Mouse (Mus musculus): ENCODE measurements around the gene 2200002D01Rik.

2200002D01Rik gene

DNA sequence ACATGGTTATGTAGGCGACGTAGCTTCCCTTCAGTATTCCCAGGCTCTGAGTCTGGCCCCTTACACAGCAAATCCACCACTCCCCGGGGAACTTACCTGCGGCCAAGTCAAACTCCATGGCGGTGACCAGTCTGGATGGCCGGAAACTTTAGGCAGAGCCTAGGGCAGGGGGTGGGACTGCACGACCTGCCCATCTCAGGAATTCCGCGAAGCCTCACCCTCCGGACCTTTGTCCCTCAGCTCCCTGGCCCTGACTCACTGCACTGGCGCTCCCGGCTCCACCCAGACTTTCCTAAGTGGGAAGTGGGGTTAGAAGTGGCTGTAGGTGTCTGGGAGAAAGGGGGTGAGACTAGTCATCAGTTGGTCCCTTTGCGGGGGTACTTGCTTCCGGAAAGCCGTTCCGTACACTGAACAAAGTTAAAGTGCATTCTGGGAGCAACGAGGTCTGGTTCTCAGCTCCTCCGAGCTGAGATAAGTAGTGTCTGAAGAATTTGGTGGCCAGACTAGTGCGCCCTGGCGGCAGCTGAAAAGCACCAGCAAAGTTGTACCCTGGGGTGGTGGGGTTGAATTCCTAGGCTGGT is at the start of gene 2200002D01Rik:
2200002D01Rik (minus strand) TSS at position 206 of the 581 bp plus-strand sequence.
- peak; percentile 52 to 76 for DNase-seq

DNA sequence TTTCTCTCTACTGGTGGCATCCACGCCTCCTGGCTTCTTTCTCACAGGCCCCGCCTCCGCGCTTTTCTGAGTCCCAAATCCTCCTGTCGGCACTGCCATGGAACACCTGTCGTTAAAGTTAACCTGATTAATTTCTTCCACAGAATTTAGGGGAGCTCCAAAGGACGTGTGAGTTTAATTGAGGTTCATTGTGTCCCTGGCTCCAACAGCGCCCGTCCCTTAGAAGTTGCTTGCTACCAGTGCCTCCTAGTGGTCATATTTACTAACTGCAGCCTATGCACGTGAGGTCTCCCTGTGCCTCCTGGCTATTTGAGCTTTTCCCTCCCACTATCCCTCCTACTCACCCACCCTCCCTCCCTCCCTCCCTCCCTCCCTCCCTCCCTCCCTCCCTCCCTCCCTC is 48.7 kb upstream of the 2200002D01Rik start:
- DNase-seq: peak; percentile 70 to 80

DNA sequence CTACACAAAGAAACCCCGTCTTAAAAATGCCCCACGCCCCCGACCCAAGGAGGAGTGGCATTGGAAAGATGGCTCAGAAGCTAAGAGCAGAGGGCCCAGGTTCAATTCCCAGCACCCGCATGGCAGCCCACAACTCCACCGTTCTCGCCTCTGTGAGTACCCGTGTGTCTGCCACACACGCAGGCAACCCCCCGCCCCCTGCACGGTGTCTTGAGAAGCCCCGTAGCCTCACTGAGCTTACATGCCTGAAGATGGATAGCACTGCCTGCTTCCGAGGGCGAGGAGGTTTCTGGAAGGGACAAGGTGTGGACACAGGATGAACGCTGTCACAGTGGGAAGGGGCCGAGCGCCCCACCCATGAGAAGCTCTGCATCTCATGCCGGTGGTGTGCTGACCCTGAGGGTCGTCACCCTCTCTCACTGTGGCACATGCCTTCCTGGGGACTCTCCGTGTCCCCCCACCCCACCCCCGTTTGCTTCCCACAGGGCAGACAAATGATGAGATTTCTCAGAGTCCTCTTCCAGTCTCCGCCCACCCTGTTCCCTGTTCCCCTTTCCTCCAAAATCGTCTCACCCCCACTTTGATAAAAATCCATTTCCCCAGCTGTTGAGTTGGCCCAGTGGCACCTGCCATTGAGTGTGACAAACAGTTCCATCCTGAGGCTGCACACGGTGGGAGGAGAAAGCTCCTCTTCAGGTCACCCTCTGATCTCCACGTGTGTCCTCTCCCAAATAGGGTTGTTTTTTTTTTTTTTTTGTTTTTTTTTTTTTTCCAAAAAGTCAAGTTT is 47.8 kb upstream of the 2200002D01Rik start:
- no peak for DNase-seq

DNA sequence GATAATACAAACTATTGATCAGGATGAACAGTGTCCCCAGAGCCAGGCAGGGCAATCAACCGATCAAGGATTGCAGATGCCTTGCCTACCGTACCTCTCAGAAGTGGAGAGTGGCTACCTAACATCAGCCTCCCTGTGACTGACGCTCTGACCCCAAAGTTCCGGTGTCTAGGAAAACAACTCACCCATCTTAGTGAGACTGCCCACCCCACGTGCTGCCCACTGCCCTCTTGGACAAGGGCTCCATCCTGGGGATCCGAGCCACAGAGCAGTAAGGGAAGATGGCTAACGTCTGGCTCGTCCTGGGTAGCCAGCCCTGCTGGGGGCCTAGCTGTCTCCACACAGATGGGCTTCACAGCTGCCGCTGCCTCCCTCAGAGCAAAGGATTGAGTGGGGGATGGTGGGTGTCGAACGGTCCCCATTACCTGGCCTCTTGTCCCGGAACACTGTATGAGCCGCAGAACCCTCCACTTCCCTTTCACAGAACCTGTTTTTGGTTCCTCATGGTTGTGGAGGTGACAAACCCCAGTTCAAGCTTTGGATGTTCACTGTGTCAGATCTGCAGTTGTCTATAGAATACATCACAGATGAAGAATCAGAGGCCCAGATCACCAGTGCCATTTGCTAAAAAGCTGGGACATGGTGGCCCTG is 46.0 kb upstream of the 2200002D01Rik start:
- DNase-seq: no peak

DNA sequence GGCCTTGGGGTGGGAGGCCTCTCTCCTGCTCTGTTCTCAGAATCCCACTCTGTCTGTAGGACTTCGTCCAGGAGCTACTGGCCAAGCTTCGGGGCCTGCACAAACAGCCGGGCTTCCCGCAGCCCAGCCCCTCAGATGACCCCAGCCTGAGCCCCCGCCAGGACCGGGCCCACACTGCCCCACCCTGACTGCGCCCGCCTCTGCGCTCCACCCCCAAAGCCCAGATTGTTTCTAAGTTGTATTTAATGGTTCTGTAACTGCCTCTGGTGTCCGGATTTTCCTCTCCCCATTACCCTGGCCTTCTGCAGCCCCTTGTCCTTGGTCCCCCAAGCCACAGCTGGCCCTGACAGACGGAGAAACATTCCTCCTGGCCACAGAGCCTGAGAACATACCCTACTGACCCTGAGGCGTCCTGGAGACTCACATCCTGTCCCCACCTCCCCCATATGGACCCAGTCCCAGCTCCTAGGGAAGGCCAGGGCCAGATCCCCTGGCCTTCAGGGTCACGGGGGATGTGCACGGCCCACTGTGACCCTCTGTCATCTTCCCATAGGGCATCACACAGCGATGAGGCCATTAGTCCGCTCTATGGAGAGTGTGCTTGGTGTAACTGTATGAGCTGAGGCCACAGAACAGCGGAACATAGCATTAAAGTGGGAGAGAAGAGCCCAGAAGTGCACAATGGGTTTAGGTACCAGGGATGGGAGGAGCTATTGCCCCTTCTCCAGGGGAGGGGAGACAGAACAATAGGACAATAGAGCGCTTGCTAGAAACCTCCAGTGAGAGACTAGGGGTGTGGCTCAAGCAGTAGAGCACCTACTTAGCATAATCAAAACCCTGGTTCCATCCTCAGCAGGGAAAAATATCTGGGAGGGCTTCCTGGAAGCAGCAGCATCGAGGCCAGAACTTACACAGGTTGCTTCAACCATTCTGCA is 45.1 kb upstream of the 2200002D01Rik start:
- DNase-seq: peak; percentile 72 to 82

DNA sequence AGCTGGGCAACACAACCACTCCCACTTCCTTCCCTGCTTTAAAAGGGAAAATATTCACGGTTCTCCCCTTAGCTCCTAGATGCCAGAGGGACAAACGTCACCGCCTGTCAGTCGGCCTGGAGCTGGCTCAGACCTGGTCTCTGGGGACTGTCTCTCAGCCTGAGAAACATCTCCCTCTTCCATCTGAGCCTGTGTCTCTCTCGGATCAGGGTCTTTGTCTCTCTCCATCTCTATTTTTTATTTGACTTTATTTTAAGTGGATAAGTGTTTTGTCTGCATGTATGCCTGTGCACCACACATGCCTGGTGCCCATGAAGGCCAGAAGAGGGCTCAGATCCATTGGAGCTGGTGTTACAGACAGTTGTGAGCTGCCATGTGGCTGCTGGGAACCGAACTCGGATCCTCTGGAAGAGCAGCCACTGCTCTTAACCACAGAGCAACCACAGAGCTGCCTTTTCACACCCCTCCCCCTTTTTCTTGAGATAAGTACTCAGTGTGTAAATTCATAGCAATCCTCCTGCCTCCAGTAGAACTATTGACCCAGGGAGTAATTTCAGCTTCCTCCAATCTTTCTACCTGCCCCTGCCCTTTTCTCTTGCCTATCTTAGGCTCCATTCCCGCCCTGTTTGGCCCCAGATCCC is 44.3 kb upstream of the 2200002D01Rik start:
- DNase-seq: no peak

DNA sequence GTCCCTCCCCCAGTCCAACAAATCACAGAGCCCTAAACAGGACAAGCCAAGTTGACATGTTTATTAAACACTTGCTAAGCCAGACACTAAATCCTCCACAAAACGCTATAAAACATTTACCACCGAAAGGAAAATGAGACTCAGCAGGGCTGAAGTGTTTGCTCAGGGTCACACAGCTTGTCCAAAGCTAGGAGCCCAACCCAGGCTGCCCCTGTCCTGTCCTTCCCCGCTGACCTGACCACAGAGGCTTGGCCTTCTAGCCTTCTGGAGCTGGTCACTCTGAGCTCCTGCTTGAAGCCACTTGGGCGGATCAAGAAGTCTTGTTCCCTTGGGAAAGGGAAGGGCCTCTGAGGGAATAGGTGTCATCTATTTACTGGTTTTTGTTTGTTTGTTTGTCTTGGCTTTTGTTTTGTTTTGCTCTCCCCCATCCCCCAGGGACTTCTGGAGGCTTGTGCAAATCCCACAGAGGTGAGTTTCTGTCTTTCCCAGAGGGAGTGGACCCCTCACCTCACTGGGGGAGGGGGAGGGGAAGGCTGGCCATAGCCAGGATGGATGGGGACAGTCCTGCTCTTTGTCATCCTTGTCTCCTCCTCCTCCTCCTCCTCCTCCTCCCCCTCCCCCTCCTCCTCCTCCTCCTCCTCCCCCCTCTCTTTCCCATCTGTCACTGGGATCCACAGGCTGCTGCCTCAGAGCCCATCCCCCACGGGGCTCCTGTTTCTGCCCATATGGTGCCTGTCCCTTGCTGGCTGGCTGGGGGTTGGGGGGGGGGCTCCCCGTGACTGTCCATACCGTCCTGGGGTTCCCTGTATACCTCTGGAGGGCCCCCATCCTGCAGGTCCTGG is 43.6 kb upstream of the 2200002D01Rik start:
- peak in 1 of 2 experiments; percentile 49 for DNase-seq

DNA sequence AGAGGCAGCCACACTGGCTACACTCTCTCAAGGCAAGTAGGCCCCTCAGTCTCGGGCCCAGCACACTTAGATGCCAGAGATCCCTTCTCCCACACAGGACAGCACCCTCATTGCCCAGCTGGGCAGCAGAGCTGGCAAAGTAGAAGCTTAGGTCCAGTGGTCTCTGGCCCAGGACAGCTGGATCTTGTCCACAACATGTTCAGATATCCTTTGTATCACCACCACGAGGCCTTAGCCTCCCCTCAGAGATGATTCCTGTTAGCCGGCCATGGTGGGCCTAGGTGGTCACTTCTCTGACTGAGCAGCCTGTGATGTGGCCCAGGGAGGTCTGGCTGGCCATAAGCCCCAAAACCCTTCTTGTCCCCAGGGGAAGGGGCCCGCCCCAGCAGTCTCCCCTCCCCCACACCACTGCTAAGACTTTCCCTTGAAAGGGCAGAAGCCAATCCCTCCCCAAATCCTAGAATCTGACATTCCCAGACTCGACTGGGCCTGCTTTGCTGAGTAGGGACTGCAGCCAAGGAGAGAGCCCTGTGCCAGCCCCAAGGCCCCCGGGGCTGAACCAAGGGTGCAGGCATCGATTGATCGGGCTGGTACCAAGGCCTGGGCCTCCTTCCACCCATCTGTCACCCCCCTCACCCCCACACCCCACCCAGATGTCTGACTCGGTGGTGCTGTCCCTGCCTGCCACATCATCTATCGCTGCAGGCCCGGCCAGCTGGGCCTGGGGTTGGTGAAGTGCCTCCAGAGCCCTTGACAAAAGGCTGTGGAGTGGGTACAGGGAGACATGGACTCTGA is 42.6 kb upstream of the 2200002D01Rik start:
- peak in 1 of 2 experiments; percentile 48 for DNase-seq

DNA sequence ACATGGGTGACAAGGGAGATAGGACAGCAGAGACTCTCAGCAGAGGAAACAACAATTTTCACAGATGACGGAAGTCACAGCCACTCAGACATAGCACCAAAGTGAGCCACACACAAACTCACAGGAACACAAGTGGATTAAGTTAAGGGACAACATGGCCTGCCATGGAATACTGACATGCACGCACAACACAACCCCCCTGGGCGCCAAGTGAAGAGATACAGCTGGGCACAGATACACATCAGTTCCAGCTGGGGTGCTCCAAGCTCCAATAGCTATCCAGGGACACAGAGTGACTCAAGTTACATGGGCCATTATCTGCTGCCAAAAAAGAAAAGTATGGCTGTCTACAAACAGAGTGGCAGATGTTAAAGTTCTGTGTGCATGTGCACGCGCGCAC is 41.6 kb upstream of the 2200002D01Rik start:
- peak; percentile 60 to 69 for DNase-seq

DNA sequence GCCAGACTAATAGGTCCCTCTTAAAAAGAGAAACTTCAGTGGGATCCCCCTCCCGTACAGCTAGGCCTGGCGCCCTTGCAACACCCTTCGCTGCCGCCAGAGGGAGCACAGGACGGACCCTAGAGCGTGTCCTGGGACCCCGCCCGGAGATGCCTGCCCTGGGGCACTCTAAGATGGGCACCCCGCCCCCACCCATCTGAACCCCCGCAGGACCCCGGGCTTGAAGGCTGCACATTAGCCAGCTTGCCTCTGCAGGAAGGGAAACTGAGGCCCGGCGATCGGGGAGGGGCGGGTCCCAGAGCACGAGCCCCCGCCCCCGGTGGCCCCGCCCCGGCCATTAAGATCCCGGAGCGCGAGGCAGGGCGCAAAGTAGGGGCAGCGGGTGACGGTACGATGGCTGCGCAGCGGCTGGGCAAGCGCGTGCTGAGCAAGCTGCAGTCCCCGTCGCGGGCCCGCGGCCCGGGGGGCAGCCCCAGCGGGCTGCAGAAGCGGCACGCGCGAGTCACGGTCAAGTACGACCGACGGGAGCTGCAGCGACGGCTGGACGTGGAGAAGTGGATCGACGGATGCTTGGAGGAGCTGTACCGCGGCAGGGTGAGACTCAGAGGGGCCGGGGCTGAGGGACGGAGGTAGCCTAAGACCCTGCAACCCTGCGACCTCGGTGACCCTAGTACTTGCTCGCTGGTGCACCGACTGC is 40.8 kb upstream of the 2200002D01Rik start, which contains the start of gene Ppp1r14a:
Ppp1r14a (plus strand) TSS at position 367 of the 697 bp plus-strand sequence.
- peak; percentile 93 for DNase-seq

DNA sequence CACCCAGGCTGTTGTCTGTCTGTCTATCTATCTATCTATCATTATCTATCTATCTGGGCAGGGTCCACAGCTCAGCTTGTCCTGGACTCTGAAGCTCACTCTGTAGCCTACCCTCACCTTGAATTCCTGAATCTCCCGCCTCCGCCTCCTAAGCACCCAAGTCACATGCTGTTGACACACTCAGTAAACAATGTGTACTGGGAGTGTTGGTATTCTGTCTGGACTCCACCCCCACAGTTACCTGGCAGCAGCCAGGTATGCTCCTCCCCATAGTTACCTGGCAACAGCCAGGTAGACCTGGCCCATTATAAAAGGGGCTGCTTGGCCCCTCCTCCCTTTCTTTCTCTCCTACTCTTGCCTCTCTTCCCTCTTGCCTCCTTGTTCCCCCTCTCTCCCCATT is 39.8 kb upstream of the 2200002D01Rik start:
- DNase-seq: no peak

DNA sequence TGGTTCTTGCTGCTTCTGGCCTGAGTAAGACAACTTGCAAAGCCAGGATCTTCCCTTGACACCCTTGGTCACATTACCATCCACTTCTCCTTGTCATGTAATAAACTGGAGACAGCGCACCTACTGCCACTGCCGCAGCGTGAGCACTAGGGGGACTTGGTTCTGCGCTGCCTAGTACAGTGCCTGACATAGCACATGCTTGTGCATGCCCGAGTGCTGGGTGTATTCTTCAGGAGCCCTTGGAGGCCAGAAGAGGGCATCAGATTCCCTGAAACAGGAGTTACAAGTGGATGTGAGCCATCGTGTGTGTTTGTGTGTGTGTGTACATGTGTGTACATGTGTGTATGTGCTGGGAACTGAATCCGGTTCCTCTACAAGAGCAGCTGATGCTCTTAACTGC is 39.2 kb upstream of the 2200002D01Rik start:
- no peak for DNase-seq

DNA sequence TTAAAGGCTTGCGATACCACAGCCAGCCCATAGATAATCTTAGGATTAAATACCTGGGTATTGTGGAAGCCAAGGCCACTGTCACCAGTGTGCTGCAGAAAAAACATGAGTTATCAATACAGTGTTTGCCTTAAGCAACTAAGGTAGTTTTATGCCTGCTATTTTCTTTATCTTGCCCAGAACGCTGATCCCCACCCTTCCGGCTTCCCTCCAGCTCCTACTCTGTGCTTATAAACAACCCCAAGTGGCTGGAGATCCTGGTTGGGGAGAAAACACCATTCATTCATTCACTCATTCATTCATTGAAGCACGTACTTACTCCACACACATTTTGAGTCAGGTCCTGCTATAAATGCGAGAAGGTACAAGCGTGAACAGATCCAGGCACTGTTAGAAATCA is 36.3 kb upstream of the 2200002D01Rik start:
- DNase-seq: no peak

DNA sequence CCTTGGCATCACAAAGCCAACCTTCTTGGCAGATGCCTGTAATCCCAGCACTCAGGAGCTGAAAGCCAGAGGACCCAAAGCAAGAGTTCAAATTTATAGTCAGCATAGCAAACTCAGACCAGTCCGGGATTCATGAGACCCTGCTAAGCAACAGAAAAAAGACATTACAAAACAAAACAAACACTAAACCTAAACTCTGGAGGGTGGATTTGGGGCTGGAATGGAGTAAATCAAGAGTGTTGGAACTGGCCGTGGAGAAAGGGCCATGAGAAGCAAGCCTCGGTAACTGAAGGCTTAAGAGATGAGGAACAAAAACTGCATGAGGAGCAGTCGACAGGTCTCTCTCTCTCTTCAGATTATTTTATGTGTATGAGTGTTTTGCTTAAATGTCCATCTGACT is 35.6 kb upstream of the 2200002D01Rik start:
- DNase-seq: no peak

DNA sequence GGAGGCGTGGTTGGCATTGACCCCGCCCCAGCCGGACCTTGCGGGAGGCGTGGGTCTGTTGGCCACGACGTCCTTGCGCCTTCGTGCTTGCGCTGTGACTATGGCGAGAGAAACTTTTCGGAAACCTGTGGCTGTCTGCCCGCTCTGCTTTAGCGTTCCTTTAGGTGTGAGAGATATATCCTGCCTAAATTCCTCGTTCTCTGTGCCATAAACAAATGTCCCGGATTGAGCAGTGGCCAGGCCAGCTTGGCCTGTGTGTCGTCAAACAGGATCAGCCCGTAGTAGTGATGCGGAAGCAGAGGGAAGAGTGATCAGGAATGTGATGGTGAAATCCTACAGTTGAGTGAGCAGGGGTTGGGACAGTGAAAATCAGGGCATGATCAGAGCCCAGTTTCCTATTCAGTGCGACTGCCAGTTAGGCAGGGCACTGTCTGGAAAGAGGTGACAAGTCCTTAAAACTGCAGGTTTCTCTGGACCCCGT is 33.8 kb upstream of the 2200002D01Rik start:
- no peak for DNase-seq

DNA sequence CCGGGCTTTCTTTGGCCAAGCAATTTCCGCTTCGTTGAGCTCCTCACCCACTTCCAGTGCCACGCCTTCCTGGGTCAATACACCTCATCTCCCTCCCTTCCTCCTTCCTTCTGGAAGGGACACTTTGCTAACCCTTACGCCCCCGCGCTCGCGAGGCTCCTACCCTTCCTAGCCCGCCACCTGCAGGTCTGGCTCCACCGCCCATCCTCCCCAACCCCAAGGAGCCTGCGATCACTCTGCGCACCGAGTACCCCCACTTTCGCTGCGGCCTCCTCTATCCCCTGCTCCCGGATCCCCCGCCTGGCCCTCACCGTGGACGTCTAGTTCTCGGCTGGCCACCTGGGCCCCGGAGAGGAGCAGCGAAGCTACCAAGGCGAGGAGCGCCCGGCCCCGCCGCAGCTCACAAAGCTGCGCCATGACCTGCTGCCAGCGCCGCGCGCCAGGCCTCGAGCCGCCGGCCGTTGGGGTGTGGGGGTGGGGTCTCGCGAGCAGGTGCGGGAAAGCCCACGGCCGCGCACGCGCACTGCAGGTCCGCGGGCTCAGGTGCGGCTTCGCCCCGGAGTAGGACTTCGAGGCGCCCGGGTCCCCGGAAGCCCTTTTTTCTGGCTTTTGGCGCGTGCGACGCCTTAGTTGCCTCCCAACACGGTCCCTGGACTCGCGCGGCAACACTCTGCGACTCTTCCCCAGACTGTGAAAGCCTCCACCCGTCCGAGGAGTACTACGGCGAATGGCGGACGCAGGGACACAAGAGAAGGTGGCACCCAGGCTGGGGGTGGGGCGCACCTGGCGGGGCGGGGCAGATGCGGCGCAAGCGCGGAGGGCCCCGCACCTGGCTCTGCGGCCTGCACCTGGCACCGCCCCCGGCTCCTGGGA is 33.2 kb upstream of the 2200002D01Rik start, which contains the start of gene Spint2:
Spint2 (minus strand) TSS at position 712 of the 873 bp plus-strand sequence.
- DNase-seq: peak; percentile 91 to 95

DNA sequence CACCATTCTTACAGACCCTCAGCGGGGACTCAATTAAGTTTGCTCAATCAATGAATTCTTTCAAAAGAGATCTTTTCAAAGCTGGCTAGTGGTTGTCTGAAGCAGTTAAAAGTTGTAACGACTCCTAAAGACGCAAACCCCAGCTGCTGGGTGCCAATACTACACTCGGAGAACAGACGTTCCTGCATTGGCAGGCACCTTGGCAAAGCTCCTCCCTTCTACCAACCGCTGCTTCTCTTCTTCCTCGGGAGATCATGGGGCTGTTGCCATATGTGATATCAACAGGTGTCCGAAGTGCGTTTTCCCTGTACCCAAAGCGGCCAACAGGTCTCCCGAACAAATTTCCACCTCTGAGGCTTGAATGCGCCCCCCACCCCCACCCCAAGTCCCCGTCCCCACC is 32.5 kb upstream of the 2200002D01Rik start:
- no peak for DNase-seq

DNA sequence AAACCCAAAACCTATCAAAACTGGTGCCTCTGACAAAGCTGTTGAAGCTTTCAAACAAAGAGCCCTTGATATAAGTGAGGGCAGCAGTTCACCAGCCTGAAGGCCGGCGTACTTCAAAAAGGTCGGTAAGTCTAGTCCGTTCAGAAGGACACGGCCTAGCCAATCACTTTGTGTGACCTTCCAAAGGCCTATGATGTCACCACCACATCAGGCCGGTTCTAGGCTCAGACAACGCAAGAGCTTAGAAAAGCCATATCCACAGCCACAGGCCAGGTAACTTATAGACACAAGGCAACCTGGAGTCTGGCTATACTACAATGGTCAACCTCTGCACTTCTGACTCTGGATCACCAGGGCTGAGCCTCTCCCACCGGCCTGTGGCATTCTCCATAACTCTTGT is 31.7 kb upstream of the 2200002D01Rik start:
- DNase-seq: no peak
